Comparison of ENCODE assay signal across 29 mouse cellular contexts in genomic region chr5:81671025-81671424, GRCm38 (mm10).
A peak's percentile ranks its signal among the peaks of the same experiment; 100 is the strongest.
DNase-seq lines count a peak whose midpoint lies in the region; ATAC-seq and TF ChIP-seq lines count a peak whose summit lies in the region.
"Had no signal": no experiment of that assay in that cellular context is flagged by ENCODE, and none has a peak within 500 bp of the region (broad histone marks: within the 10 kb centered on the region; RNA-seq: fewer than 3 reads in every experiment).

No protein-coding gene starts in this region.

- peak; percentile 55 for DNase-seq in forebrain, embryonic 11.5 days (ENCODE audit: low spot score)
- no peak for DNase-seq in forebrain, postnatal 0 days
- peak; percentile 3 for DNase-seq in kidney, postnatal 0 days (ENCODE audit: low spot score)
- DNase-seq in forelimb bud, embryonic 11.5 days (ENCODE audit: low read depth, low spot score): peak; percentile 43
- DNase-seq in B cell, adult 2 months: no peak
- DNase-seq in right cerebral cortex, adult 2 months (ENCODE audit: low spot score in 2 of 2): no peak
- DNase-seq: adrenal gland, postnatal 14 days; cerebellum, adult 18-20 months; cerebellum, postnatal 10 days; gastrocnemius, adult 2 months; gastrocnemius, postnatal 36 days; heart, adult 18-20 months; heart, postnatal 4 days; kidney, adult 8-10 months; liver, postnatal 0 days; lung, postnatal 36 days; right cerebral cortex, adult 18-20 months; thymus, adult 2 months; thymus, postnatal 36 days had no signal

- ATAC-seq in forebrain, embryonic 11.5 days (replicated peaks; ENCODE audit: low FRiP score): peak; percentile 89
- ATAC-seq in forebrain, postnatal 0 days: no peak
- ATAC-seq in kidney, postnatal 0 days (replicated peaks; ENCODE audit: low FRiP score, low read depth): no peak
- no peak for ATAC-seq in kidney, embryonic 16.5 days (ENCODE audit: low FRiP score, low TSS enrichment)
- no peak for ATAC-seq in CD4-positive, CD25-positive, alpha-beta regulatory T cell, adult 4 months
- ATAC-seq: liver, embryonic 12.5 days; liver, postnatal 0 days had no signal

- no peaks in the 10 kb centered on the region for H3K9me3 ChIP-seq in forebrain, embryonic 11.5 days (ENCODE audit: control insufficient read depth, low read length)
- H3K9me3 ChIP-seq in forebrain, postnatal 0 days (ENCODE audit: low read length): no peaks in the 10 kb centered on the region
- no peaks in the 10 kb centered on the region for H3K9me3 ChIP-seq in kidney, postnatal 0 days (replicated peaks; ENCODE audit: low read length)
- peaks cover 3% of the 10 kb centered on the region; the same call in 1 of the 2 replicates for H3K9me3 ChIP-seq in kidney, embryonic 16.5 days (ENCODE audit: low read length)
- H3K9me3 ChIP-seq: liver, embryonic 12.5 days; neural tube, embryonic 15.5 days had no signal

- no peak overlapping the region for H3K27ac ChIP-seq in forebrain, embryonic 11.5 days (ENCODE audit: low read depth, low read length)
- no peak overlapping the region for H3K27ac ChIP-seq in forebrain, postnatal 0 days (ENCODE audit: low read depth, low read length)
- no peak overlapping the region for H3K27ac ChIP-seq in kidney, postnatal 0 days
- no peak overlapping the region for H3K27ac ChIP-seq in kidney, embryonic 16.5 days (ENCODE audit: low read length)
- H3K27ac ChIP-seq: gastrocnemius, adult 2 months; hindbrain, embryonic 14.5 days; layer of hippocampus, adult 2 months; left cerebral cortex, adult 2 months; limb, embryonic 13.5 days; liver, embryonic 12.5 days; neural tube, embryonic 15.5 days had no signal

- no peak overlapping the region for H3K9ac ChIP-seq in forebrain, embryonic 11.5 days (ENCODE audit: low read length)
- no peak overlapping the region for H3K9ac ChIP-seq in forebrain, postnatal 0 days
- H3K9ac ChIP-seq in kidney, postnatal 0 days (ENCODE audit: low read depth, low read length): no peak overlapping the region
- H3K9ac ChIP-seq in kidney, embryonic 16.5 days (replicated peaks; ENCODE audit: low read length): no peak overlapping the region
- H3K9ac ChIP-seq: hindbrain, embryonic 14.5 days; limb, embryonic 13.5 days; liver, embryonic 12.5 days; liver, postnatal 0 days; neural tube, embryonic 15.5 days had no signal

- H3K4me3 ChIP-seq in forebrain, embryonic 11.5 days (ENCODE audit: low read depth, low read length): no peak overlapping the region
- H3K4me3 ChIP-seq in forebrain, postnatal 0 days (ENCODE audit: low read depth, low read length): no peak overlapping the region
- no peak overlapping the region for H3K4me3 ChIP-seq in kidney, postnatal 0 days (replicated peaks; ENCODE audit: low read depth, low read length)
- no peak overlapping the region for H3K4me3 ChIP-seq in kidney, embryonic 16.5 days (ENCODE audit: low read length)
- H3K4me3 ChIP-seq: gastrocnemius, adult 2 months; layer of hippocampus, adult 2 months; left cerebral cortex, adult 2 months; limb, embryonic 13.5 days; liver, embryonic 12.5 days; neural tube, embryonic 15.5 days had no signal

- WGBS in forebrain, embryonic 11.5 days: 22% methylated on average over 4 of the region's 4 CpGs
- WGBS in forebrain, postnatal 0 days: 16% methylated on average over 4 of the region's 4 CpGs
- WGBS in kidney, postnatal 0 days: 32% methylated on average over 4 of the region's 4 CpGs
- 36% methylated on average over 4 of the region's 4 CpGs for WGBS in kidney, embryonic 16.5 days

- H3K36me3 ChIP-seq in forebrain, embryonic 11.5 days (ENCODE audit: control insufficient read depth, insufficient read depth, low read length): no peaks in the 10 kb centered on the region
- no peaks in the 10 kb centered on the region for H3K36me3 ChIP-seq in forebrain, postnatal 0 days (ENCODE audit: insufficient read depth)
- no peaks in the 10 kb centered on the region for H3K36me3 ChIP-seq in kidney, postnatal 0 days (ENCODE audit: insufficient read depth, low read length)
- H3K36me3 ChIP-seq in kidney, embryonic 16.5 days (ENCODE audit: insufficient read depth, low read length): no peaks in the 10 kb centered on the region
- H3K36me3 ChIP-seq: liver, embryonic 12.5 days had no signal

- TF ChIP-seq CTCF in forebrain, postnatal 0 days (IDR thresholded peaks at IDR 0.05; ENCODE audit: low read depth): no peak
- no peak for TF ChIP-seq CTCF in kidney, postnatal 0 days (IDR thresholded peaks at IDR 0.05; ENCODE audit: low read depth)

- H3K4me2 ChIP-seq in forebrain, embryonic 11.5 days (ENCODE audit: low read depth, low read length, severe bottlenecking): no peak overlapping the region
- H3K4me2 ChIP-seq in forebrain, postnatal 0 days (ENCODE audit: low read depth): no peak overlapping the region
- H3K4me2 ChIP-seq in kidney, postnatal 0 days (ENCODE audit: low read length): no peak overlapping the region
- H3K4me2 ChIP-seq in kidney, embryonic 16.5 days (replicated peaks; ENCODE audit: low read depth, low read length): no peak overlapping the region
- H3K4me2 ChIP-seq: heart, embryonic 11.5 days; hindbrain, embryonic 14.5 days; limb, embryonic 13.5 days; liver, embryonic 12.5 days; midbrain, embryonic 11.5 days; neural tube, embryonic 15.5 days had no signal

- peaks cover 5% of the 10 kb centered on the region; the same call in 1 of the 2 replicates for H3K27me3 ChIP-seq in forebrain, embryonic 11.5 days (ENCODE audit: control insufficient read depth, insufficient read depth, low read length)
- no peaks in the 10 kb centered on the region for H3K27me3 ChIP-seq in forebrain, postnatal 0 days (ENCODE audit: insufficient read depth, low read length)
- no peaks in the 10 kb centered on the region for H3K27me3 ChIP-seq in kidney, postnatal 0 days (ENCODE audit: insufficient read depth, low read length)
- no peaks in the 10 kb centered on the region for H3K27me3 ChIP-seq in kidney, embryonic 16.5 days (ENCODE audit: insufficient read depth, low read length)
- H3K27me3 ChIP-seq: limb, embryonic 13.5 days; liver, embryonic 12.5 days; neural tube, embryonic 15.5 days had no signal

- no peaks in the 10 kb centered on the region; the same call in 1 of the 2 replicates for H3K4me1 ChIP-seq in forebrain, embryonic 11.5 days (replicated peaks; ENCODE audit: control insufficient read depth, insufficient read depth, low read length)
- H3K4me1 ChIP-seq in forebrain, postnatal 0 days (ENCODE audit: insufficient read depth): no peaks in the 10 kb centered on the region
- H3K4me1 ChIP-seq in kidney, postnatal 0 days (replicated peaks; ENCODE audit: insufficient read depth, low read length): no peaks in the 10 kb centered on the region
- no peaks in the 10 kb centered on the region for H3K4me1 ChIP-seq in kidney, embryonic 16.5 days (ENCODE audit: insufficient read depth, low read length)
- H3K4me1 ChIP-seq: limb, embryonic 13.5 days; liver, embryonic 12.5 days; neural tube, embryonic 15.5 days had no signal

Comparison
In these comparisons a context has a peak if more than half of its experiments do, and no peak if none do; other contexts are left out.
1. DNase-seq: peak in forebrain, embryonic 11.5 days (single experiment), kidney, postnatal 0 days (single experiment) and forelimb bud, embryonic 11.5 days (single experiment); none in forebrain, postnatal 0 days (single experiment), B cell, adult 2 months (0 of 2) and right cerebral cortex, adult 2 months (0 of 2).